Mouse (Mus musculus) G1E (cell line): ENCODE measurements at regions not wholly inside any gene's neighbourhood (a gene's known extent, or its start where the extent isn't known, plus 50 kb on each side); places are given as distances from the start of the nearest gene placed in this dataset.

Experiments
- ATAC-seq: 2 replicates; pipeline ENCODE4 v1.8.0; 2016; ENCODE audit warnings: mild to moderate bottlenecking; ENCODE audit not compliant: insufficient number of reproducible peaks, poor library complexity, low FRiP score, severe bottlenecking; ENCODE audit errors: extremely low read depth
- DNase-seq: peaks from one replicate; pipeline ENCODE4 v3.0.0; 2012; ENCODE audit warnings: low spot score
- H3K27me3 ChIP-seq: 2 replicates; pipeline ENCODE4 v1.6.1; 2012; ENCODE audit warnings: mild to moderate bottlenecking, low read length, inconsistent platforms; ENCODE audit not compliant: insufficient read depth
- H3K36me3 ChIP-seq: replicated peaks from 2 replicates; pipeline ENCODE3; 2012; ENCODE audit warnings: mild to moderate bottlenecking, inconsistent platforms
- H3K4me1 ChIP-seq: 2 replicates; pipeline ENCODE4 v1.6.1; 2012; ENCODE audit warnings: low read depth, low read length, inconsistent platforms, mixed read lengths; ENCODE audit not compliant: insufficient read depth
- H3K4me3 ChIP-seq: 2 replicates; pipeline ENCODE4 v1.5.1; 2012; ENCODE audit warnings: low read depth, mild to moderate bottlenecking, inconsistent platforms, low read length, moderate library complexity, mixed read lengths
- H3K9me3 ChIP-seq: replicated peaks from 2 replicates; pipeline ENCODE4 v1.6.1; 2012; ENCODE audit warnings: inconsistent platforms
- CTCF ChIP-seq: IDR thresholded peaks from 2 replicates; pipeline ENCODE4 v1.5.1; 2012; ENCODE audit warnings: low read depth, low read length, inconsistent platforms, mixed read lengths
- GATA1 ChIP-seq: IDR thresholded peaks from 2 replicates; pipeline ENCODE4 v1.6.1; 2012; ENCODE audit warnings: borderline replicate concordance, low read length, inconsistent platforms, mixed read lengths
- GATA2 ChIP-seq: IDR thresholded peaks from 2 replicates; pipeline ENCODE4 v1.6.1; 2012; ENCODE audit warnings: low read depth, low read length, inconsistent platforms, borderline replicate concordance
- POLR2AphosphoS5 ChIP-seq: IDR thresholded peaks from 2 replicates; pipeline ENCODE4 v1.6.1; 2012; ENCODE audit warnings: low read depth, low read length, inconsistent platforms; ENCODE audit not compliant: insufficient replicate concordance
- TAL1 ChIP-seq: conservative IDR thresholded peaks from 2 replicates; pipeline ENCODE4 v1.6.1; 2012; ENCODE audit warnings: low read depth, low read length, inconsistent platforms, mixed read lengths

- no peak for ATAC-seq
Measured at GRCm38 (mm10) chr6:117110291-117110690, 58.0 kb upstream of the Cxcl12 start.

DNA sequence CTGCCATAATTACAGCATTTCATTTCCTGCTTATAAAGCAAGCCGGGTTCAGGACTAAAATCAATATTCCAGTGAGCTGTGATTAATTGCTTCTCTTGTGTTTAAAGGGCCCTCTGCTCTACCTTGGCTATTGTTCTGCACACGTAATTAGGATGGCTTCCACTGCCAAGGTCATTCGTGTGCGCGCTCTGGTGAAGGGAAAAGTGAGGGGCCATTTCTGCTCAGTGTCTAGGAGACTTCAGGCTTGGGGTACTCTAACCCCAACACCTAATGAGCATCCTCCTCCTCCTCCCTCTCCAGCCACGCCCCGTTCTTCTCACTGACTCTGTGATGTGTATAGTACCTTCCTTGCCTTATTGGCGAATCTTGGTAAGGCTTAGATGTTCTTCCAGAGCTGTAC, 53.5 kb upstream of the Cxcl12 start:
- no peaks in the 10 kb centered on the region for H3K4me1 ChIP-seq
- DNase-seq = no peak
- no peak for ATAC-seq
- H3K36me3 ChIP-seq = no peaks in the 10 kb centered on the region
- H3K4me3 ChIP-seq = no peak overlapping the region
- TF ChIP-seq GATA1 (no peak), POLR2AphosphoS5 (no peak), TAL1 (no peak), CTCF (no peak), GATA2 (no peak)
- H3K9me3 ChIP-seq = peaks cover 71% of the 10 kb centered on the region
- H3K27me3 ChIP-seq = no peaks in the 10 kb centered on the region

More at GRCm38 (mm10) chr6:117110291-117110690, 58.0 kb upstream of the Cxcl12 start:
- Histone ChIP-seq H3K36me3 (no peaks in the 10 kb centered on the region), H3K27me3 (no peaks in the 10 kb centered on the region), H3K4me1 (no peaks in the 10 kb centered on the region), H3K9me3 (peaks cover 65% of the 10 kb centered on the region), H3K4me3 (no peak overlapping the region)
- TF ChIP-seq POLR2AphosphoS5 = no peak
- no peak for TF ChIP-seq TAL1
- DNase-seq = no peak

GRCm38 (mm10) chr6:117118081-117118480, 50.3 kb upstream of the Cxcl12 start:
- DNase-seq = no peak
- no peak for ATAC-seq
- TF ChIP-seq CTCF = no peak
- no peak for TF ChIP-seq POLR2AphosphoS5
- TF ChIP-seq TAL1 = no peak
- TF ChIP-seq GATA1 = no peak
- no peak for TF ChIP-seq GATA2
- H3K4me1 ChIP-seq = no peaks in the 10 kb centered on the region
- no peak overlapping the region for H3K4me3 ChIP-seq
- no peaks in the 10 kb centered on the region for H3K36me3 ChIP-seq
- peaks cover 64% of the 10 kb centered on the region for H3K9me3 ChIP-seq
- no peaks in the 10 kb centered on the region for H3K27me3 ChIP-seq
